8 mouse cellular contexts compared by ENCODE assay signal in the genomic region with DNA sequence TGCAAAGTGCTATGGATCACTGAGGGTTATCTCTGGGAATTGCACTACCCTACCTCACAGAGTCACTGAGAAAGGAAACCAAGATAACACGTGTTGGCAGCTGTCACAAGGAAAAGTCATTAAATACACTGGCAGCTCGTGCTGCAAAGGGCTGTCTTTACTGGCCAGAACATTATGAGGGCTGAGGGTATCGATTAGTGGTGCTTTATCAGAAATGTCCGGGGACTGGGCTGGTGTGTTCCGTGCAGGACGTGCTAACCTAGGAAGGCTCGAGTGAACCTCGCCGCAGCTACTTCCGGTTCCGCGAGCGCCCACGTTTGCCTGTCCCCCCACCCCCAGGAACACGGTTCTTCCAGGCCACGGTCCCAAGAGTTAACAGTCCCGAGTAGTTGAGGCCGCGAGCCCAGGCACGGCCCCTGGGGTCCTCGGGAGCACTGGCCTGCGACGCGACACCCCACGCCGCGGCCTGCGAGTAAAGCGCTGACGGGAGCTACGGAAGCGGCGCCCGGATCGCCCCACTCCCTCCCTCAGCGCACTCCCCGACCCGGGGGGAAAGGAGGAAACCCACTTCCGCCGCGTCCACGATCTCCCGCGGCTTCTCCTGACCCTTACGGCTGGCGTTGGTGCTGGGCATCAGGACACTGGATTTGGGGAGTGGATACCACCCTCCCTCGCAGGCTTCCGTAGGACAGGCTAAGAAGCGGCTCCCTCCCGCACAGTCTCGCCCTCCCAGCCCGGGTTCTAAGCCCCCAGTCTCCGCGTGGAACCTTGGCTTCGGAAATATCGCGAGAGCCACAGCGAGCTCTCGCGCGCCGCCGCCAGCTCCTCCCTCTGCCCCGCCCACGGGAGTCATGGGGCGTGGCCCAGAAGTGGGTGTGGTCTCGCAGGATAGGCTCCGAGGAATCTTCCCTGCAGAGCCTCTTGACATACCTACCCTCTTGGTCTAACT. TPM values are rescaled to one million over a fixed set of nuclear protein-coding genes. Genes with fewer than 3 reads are reported as not detected.
DNase-seq lines count a peak whose midpoint lies in the region; ATAC-seq and TF ChIP-seq lines count a peak whose summit lies in the region.

Gene Dars (minus strand): TSS at position 785 of the 949 bp plus-strand sequence.

- no peaks in the 10 kb centered on the region for H3K9me3 ChIP-seq in CH12.LX (replicated peaks; ENCODE audit: low read length)
- no peaks in the 10 kb centered on the region for H3K9me3 ChIP-seq in forebrain, embryonic 12.5 days
- H3K9me3 ChIP-seq in heart, postnatal 0 days (replicated peaks; ENCODE audit: control insufficient read depth, low read length): no peaks in the 10 kb centered on the region
- H3K9me3 ChIP-seq in liver, embryonic 16.5 days (replicated peaks; ENCODE audit: control insufficient read depth, low read length): no peaks in the 10 kb centered on the region
- no peaks in the 10 kb centered on the region for H3K9me3 ChIP-seq in neural tube, embryonic 13.5 days

- H3K4me1 ChIP-seq in CH12.LX (ENCODE audit: control insufficient read depth in 1 of 2, insufficient read depth in 2 of 2): peaks cover 3 to 32% of the 10 kb centered on the region in 2 experiments; a peak in 3 of 4 replicates
- 0 out of 2 replicates have a peak, but pooled peaks cover 2% of the 10 kb centered on the region for H3K4me1 ChIP-seq in forebrain, embryonic 12.5 days
- H3K4me1 ChIP-seq in heart, postnatal 0 days (ENCODE audit: control insufficient read depth, insufficient read depth): no peaks in the 10 kb centered on the region
- H3K4me1 ChIP-seq in liver, embryonic 16.5 days (ENCODE audit: control insufficient read depth, low read depth, low read length): peaks cover 9% of the 10 kb centered on the region
- peaks cover 6% of the 10 kb centered on the region for H3K4me1 ChIP-seq in neural tube, embryonic 13.5 days (replicated peaks)
- peaks cover 3% of the 10 kb centered on the region for H3K4me1 ChIP-seq in testis, adult 2 months (ENCODE audit: control insufficient read depth, insufficient read depth, low read length)

- H3K36me3 ChIP-seq in CH12.LX (replicated peaks in 1 of 2; ENCODE audit: control insufficient read depth in 1 of 2, insufficient read depth in 1 of 2, low read length in 1 of 2): peaks cover 7 to 22% of the 10 kb centered on the region in 2 experiments
- peaks cover 10% of the 10 kb centered on the region for H3K36me3 ChIP-seq in forebrain, embryonic 12.5 days (replicated peaks)
- peaks cover 13% of the 10 kb centered on the region for H3K36me3 ChIP-seq in heart, postnatal 0 days (replicated peaks; ENCODE audit: control insufficient read depth, insufficient read depth, low read length)
- peaks cover 10% of the 10 kb centered on the region for H3K36me3 ChIP-seq in liver, embryonic 16.5 days (ENCODE audit: control insufficient read depth, insufficient read depth)
- peaks cover 18% of the 10 kb centered on the region for H3K36me3 ChIP-seq in neural tube, embryonic 13.5 days
- H3K36me3 ChIP-seq in testis, adult 2 months (ENCODE audit: control insufficient read depth, insufficient read depth, low read length): no peaks in the 10 kb centered on the region

- peak within 1 kb of the TSS; percentile 84 for H3K4me2 ChIP-seq in CH12.LX (ENCODE audit: insufficient read depth, low read depth, poor library complexity, severe bottlenecking)
- peak within 1 kb of the TSS; percentile 61 for H3K4me2 ChIP-seq in forebrain, embryonic 12.5 days
- H3K4me2 ChIP-seq in heart, postnatal 0 days (ENCODE audit: low read depth, low read length): peak within 1 kb of the TSS; percentile 74
- H3K4me2 ChIP-seq in liver, embryonic 16.5 days (ENCODE audit: low read depth, low read length): peak within 1 kb of the TSS; percentile 70
- peak within 1 kb of the TSS; percentile 75 for H3K4me2 ChIP-seq in neural tube, embryonic 13.5 days

- peak; percentile 91 for ATAC-seq in forebrain, embryonic 12.5 days (ENCODE audit: low FRiP score)
- ATAC-seq in heart, postnatal 0 days (ENCODE audit: insufficient read depth, low read depth): peak; percentile 92
- ATAC-seq in liver, embryonic 16.5 days (ENCODE audit: low read depth): peak; percentile 86
- ATAC-seq in neural tube, embryonic 13.5 days (ENCODE audit: low read depth): peak; percentile 94

- DNase-seq in CH12.LX (ENCODE audit: extremely low read depth): peak; percentile 88
- peak; percentile 86 for DNase-seq in c-Kit-positive CD71-positive TER-119-negative erythroid progenitor cells, embryonic 14.5 days (ENCODE audit: low read depth)
- peak; percentile 83 for DNase-seq in heart, postnatal 0 days (ENCODE audit: low spot score)
- DNase-seq in kidney, postnatal 4 days: peak; percentile 95 to 97

- in situ Hi-C loops in CH12.LX (cut with MboI; ENCODE audit: low pct_ligation_motif_present, low pct_unique_long_range_greater_than_20kb, low sequenced_read_pairs): no loop called here

- peak within 1 kb of the TSS; percentile 82 for H3K27ac ChIP-seq in CH12.LX (ENCODE audit: insufficient read depth, low read depth)
- H3K27ac ChIP-seq in forebrain, embryonic 12.5 days: peak within 1 kb of the TSS; percentile 89
- peak within 1 kb of the TSS; percentile 92 for H3K27ac ChIP-seq in heart, postnatal 0 days (ENCODE audit: low read depth)
- H3K27ac ChIP-seq in liver, embryonic 16.5 days (ENCODE audit: low read length): peak within 1 kb of the TSS; percentile 98
- H3K27ac ChIP-seq in neural tube, embryonic 13.5 days (replicated peaks): peak within 1 kb of the TSS; percentile 94
- peak within 1 kb of the TSS; percentile 97 for H3K27ac ChIP-seq in testis, adult 2 months (ENCODE audit: control insufficient read depth, insufficient read depth, low read depth, low read length)

- TF ChIP-seq RAD21 in CH12.LX (IDR thresholded peaks at IDR 0.05; ENCODE audit: low read depth, low read length): no peak

- H3K9ac ChIP-seq in CH12.LX (ENCODE audit: insufficient read depth, low read depth): peak within 1 kb of the TSS; percentile 84
- peak within 1 kb of the TSS; percentile 84 for H3K9ac ChIP-seq in forebrain, embryonic 12.5 days
- peak within 1 kb of the TSS; percentile 94 for H3K9ac ChIP-seq in heart, postnatal 0 days (replicated peaks; ENCODE audit: low read depth, low read length)
- H3K9ac ChIP-seq in liver, embryonic 16.5 days (ENCODE audit: low read depth, low read length): peak within 1 kb of the TSS; percentile 97
- H3K9ac ChIP-seq in neural tube, embryonic 13.5 days: peak within 1 kb of the TSS; percentile 93

- H3K4me3 ChIP-seq in CH12.LX (replicated peaks in 1 of 3; ENCODE audit: low read depth in 2 of 3, low read length in 2 of 3, poor library complexity in 1 of 3): peak within 1 kb of the TSS; percentile 72 to 97 (median 96)
- H3K4me3 ChIP-seq in forebrain, embryonic 12.5 days (replicated peaks): peak within 1 kb of the TSS; percentile 87
- H3K4me3 ChIP-seq in heart, postnatal 0 days (ENCODE audit: low read depth, low read length): peak within 1 kb of the TSS; percentile 75
- peak within 1 kb of the TSS; percentile 98 for H3K4me3 ChIP-seq in liver, embryonic 16.5 days (ENCODE audit: low read depth, low read length)
- H3K4me3 ChIP-seq in neural tube, embryonic 13.5 days: peak within 1 kb of the TSS; percentile 86
- peak within 1 kb of the TSS; percentile 97 for H3K4me3 ChIP-seq in testis, adult 2 months (ENCODE audit: control insufficient read depth, low read depth, low read length)

- H3K27me3 ChIP-seq in CH12.LX (replicated peaks): no peaks in the 10 kb centered on the region
- no peaks in the 10 kb centered on the region for H3K27me3 ChIP-seq in forebrain, embryonic 12.5 days
- no peaks in the 10 kb centered on the region for H3K27me3 ChIP-seq in heart, postnatal 0 days (ENCODE audit: control insufficient read depth, insufficient read depth, low read length)
- no peaks in the 10 kb centered on the region for H3K27me3 ChIP-seq in liver, embryonic 16.5 days (ENCODE audit: control insufficient read depth, insufficient read depth, low read depth, low read length)
- no peaks in the 10 kb centered on the region for H3K27me3 ChIP-seq in neural tube, embryonic 13.5 days
- no peaks in the 10 kb centered on the region for H3K27me3 ChIP-seq in testis, adult 2 months (ENCODE audit: control insufficient read depth, insufficient read depth, low read length)

- peak; percentile 91 for TF ChIP-seq POLR2A in CH12.LX (IDR thresholded peaks at IDR 0.05; ENCODE audit: low read depth, low read length)
- TF ChIP-seq POLR2A in testis, adult 2 months (IDR thresholded peaks at IDR 0.05; ENCODE audit: control insufficient read depth, low read depth, low read length): peak; percentile 94

- TF ChIP-seq CTCF in CH12.LX (conservative IDR thresholded peaks at IDR 0.05 in 1 of 2, IDR thresholded peaks at IDR 0.05 in 1 of 2; ENCODE audit: low read depth in 2 of 2, low read length in 2 of 2): no peak
- no peak for TF ChIP-seq CTCF in heart, postnatal 0 days (IDR thresholded peaks at IDR 0.05; ENCODE audit: low read depth)
- TF ChIP-seq CTCF in testis, adult 2 months (IDR thresholded peaks at IDR 0.05; ENCODE audit: control insufficient read depth, insufficient read depth, insufficient replicate concordance, low read depth, low read length): no peak

- under 1% methylated on average over 68 of the region's 68 CpGs for WGBS in forebrain, embryonic 12.5 days
- under 1% methylated on average over 64 of the region's 68 CpGs for WGBS in heart, postnatal 0 days
- under 1% methylated on average over 64 of the region's 68 CpGs for WGBS in liver, embryonic 16.5 days (ENCODE audit: insufficient replicate concordance)
- under 1% methylated on average over 68 of the region's 68 CpGs for WGBS in neural tube, embryonic 13.5 days

- H3K79me2 ChIP-seq in CH12.LX (replicated peaks; ENCODE audit: control insufficient read depth, extremely low read depth, insufficient read depth, poor library complexity, severe bottlenecking): peaks cover 30% of the 10 kb centered on the region

- TF ChIP-seq EP300 in CH12.LX (IDR thresholded peaks at IDR 0.05; ENCODE audit: low read length): no peak
- TF ChIP-seq EP300 in heart, postnatal 0 days (IDR thresholded peaks at IDR 0.05; ENCODE audit: low read depth): peak; percentile 45; the same call in 1 of the 2 replicates

- dilution Hi-C loops in CH12.LX (cut with MboI; ENCODE audit: extremely low pct_ligation_motif_present, extremely low pct_unique_long_range_greater_than_20kb, low sequenced_read_pairs): no loop called here

TF ChIP-seq in CH12.LX, 34 proteins besides CTCF, POLR2A, EP300 and RAD21 (continues in another document):
- 0 out of 2 replicates have a peak, but pooled peaks have one; percentile 22 for TF ChIP-seq MEF2A (IDR thresholded peaks at IDR 0.05; ENCODE audit: borderline replicate concordance, low read depth, low read length)

RNA-seq across cellular contexts. Expression of gene Dars, which starts in this region (rescaled TPM):
- total RNA-seq in CH12.LX (2012; rRNA removed) (166 and 177 TPM in 2 replicates), CH12.LX (2014; rRNA removed) (339 and 375 TPM in 2 replicates)
- 190 and 206 TPM in 2 replicates for polyA plus RNA-seq in CH12.LX (2012; ENCODE audit: insufficient read length, low read depth)
- polyA plus RNA-seq in forebrain, embryonic 12.5 days (2016; fragmentation: Nextera tagmentation; extraction: Ambion mirVana): 164 and 165 TPM in 2 replicates
- total RNA-seq in heart, postnatal 0 days (2014; rRNA removed; ENCODE audit: low replicate concordance): 42.6 and 60.7 TPM in 2 replicates
- polyA plus RNA-seq in heart, postnatal 0 days (2015; fragmentation: Nextera tagmentation; extraction: Ambion mirVana): 74.7 and 76.6 TPM in 2 replicates
- polyA plus RNA-seq in liver, embryonic 16.5 days (2015; fragmentation: Nextera tagmentation; extraction: Ambion mirVana): 98.0 and 116 TPM in 2 replicates
- 159 and 162 TPM in 2 replicates for polyA plus RNA-seq in neural tube, embryonic 13.5 days (2015; fragmentation: Nextera tagmentation; extraction: Ambion mirVana)
- polyA plus RNA-seq in testis, adult 2 months (2012; rRNA removed): 20.5 and 23.8 TPM in 2 replicates

Comparison
In these comparisons a context has a peak if more than half of its experiments do, and no peak if none do; other contexts are left out.
1. Peak in every context shown above with its lines: DNase-seq, ATAC-seq, H3K4me3 ChIP-seq and H3K27ac ChIP-seq.